Mouse (Mus musculus) liver, embryonic 12.5 days (tissue): ENCODE measurements around the gene Ing3. TPM values are rescaled to one million over a fixed set of nuclear protein-coding genes. Genes with fewer than 3 reads are reported as not detected.

Experiments used
- ATAC-seq: fragments of 200-750 bp; cut with Nextera tagmentation; 2 replicates; pipeline ENCODE4 v1.8.0; 2017; ENCODE audit warnings: moderate number of reproducible peaks, mild to moderate bottlenecking, moderate library complexity
- H3K27ac ChIP-seq: fragments of 300-500 bp; sonication (generic); 2 replicates; pipeline ENCODE4 v1.5.1; 2016; ENCODE audit warnings: mild to moderate bottlenecking
- H3K27me3 ChIP-seq: fragments of 300-500 bp; sonication (generic); replicated peaks from 2 replicates; pipeline ENCODE4 v1.6.1; 2016; ENCODE audit warnings: mild to moderate bottlenecking, moderate library complexity
- H3K36me3 ChIP-seq: fragments of 300-500 bp; sonication (generic); 2 replicates; pipeline ENCODE4 v1.6.1; 2016; ENCODE audit warnings: mild to moderate bottlenecking, moderate library complexity
- H3K4me1 ChIP-seq: fragments of 300-500 bp; sonication (generic); 2 replicates; pipeline ENCODE4 v1.6.1; 2016
- H3K4me2 ChIP-seq: fragments of 300-500 bp; sonication (generic); 2 replicates; pipeline ENCODE4 v1.6.1; 2016; ENCODE audit warnings: mild to moderate bottlenecking, moderate library complexity
- H3K4me3 ChIP-seq: fragments of 300-500 bp; sonication (generic); 2 replicates; pipeline ENCODE4 v1.5.1; 2016; ENCODE audit warnings: mild to moderate bottlenecking, moderate library complexity
- H3K9ac ChIP-seq: fragments of 300-500 bp; sonication (generic); 2 replicates; pipeline ENCODE4 v1.6.1; 2016; ENCODE audit warnings: mild to moderate bottlenecking, moderate library complexity
- H3K9me3 ChIP-seq: fragments of 300-500 bp; sonication (generic); replicated peaks from 2 replicates; pipeline ENCODE4 v1.6.1; 2016; ENCODE audit warnings: mild to moderate bottlenecking, moderate library complexity
- WGBS: fragments of 180-500 bp; shearing (Covaris S2); methylation state at CpG from one replicate; pipeline ENCODE4 v1.1.7; 2016; ENCODE audit not compliant: insufficient replicate concordance; 5-methylcytosine and 5-hydroxymethylcytosine counted together
- polyA plus RNA-seq: library from polyadenylated mRNA; unstranded; fragments of >200 nt; fragmentation: Nextera tagmentation; extraction: Ambion mirVana; gene quantifications from 2 replicates; pipeline ENCODE4 v1.2.1, GENCODE M21; 2016

The Ing3 gene
- polyA plus RNA-seq, 1 experiment from 2014 or later = 24.9 TPM

DNA sequence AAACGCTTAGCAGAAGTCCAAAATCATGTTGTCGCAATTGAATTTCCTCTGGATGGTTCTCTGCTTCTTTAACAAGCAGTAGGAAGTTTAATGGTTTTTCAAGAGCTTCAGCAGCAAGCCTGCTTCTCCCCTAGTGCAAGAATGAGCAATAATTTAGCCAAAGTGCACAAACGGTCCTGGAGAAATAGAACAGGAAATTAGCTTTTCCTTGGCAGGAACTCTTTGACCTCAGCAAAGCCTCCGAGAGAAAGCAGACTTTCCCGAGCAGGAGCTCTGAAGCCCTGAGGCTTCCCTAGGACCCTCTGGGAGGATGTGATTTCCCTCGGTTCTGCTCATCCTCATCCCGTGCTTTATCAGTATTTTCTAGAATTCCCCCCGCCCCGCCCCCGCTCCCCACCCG, 49.7 kb downstream of the Ing3 start:
- Histone ChIP-seq H3K27ac (no peak overlapping the region), H3K4me2 (no peak overlapping the region)

DNA sequence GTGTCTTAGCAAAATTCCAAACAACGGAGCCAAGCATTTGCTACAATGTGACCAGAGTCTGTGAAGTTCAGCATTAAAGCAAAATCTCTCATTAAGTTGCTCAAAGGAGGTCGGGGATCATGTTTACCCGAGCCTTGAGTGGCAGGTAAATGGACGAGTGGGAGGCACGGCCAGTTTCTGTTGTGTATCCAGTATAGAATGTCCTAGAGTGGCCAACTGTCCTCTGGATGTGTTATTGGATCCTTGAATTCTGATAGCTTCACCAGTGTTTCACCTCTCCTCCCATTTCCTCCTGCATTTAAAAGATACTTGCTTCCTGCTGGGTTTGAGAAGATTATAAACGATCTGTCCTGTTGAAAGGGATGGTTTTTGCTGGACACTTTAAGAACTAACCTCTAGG, 50.7 kb downstream of the Ing3 start:
- no peaks in the 10 kb centered on the region for H3K9me3 ChIP-seq
- H3K36me3 ChIP-seq = no peaks in the 10 kb centered on the region
- H3K4me2 ChIP-seq = no peak overlapping the region
- 0 out of 2 replicates have a peak, but pooled peaks cover 4% of the 10 kb centered on the region for H3K27me3 ChIP-seq
- H3K9ac ChIP-seq = no peak overlapping the region
- peaks cover 28% of the 10 kb centered on the region for H3K4me1 ChIP-seq
- WGBS = 47% methylated on average over 6 of the region's 6 CpGs
- no peak overlapping the region for H3K27ac ChIP-seq
- 0 out of 2 replicates have a peak, but pooled peaks have one; percentile 42 for ATAC-seq
- no peak overlapping the region for H3K4me3 ChIP-seq

More for the DNA sequence above, 49.7 kb downstream of the Ing3 start:
- ATAC-seq = no peak
- peaks cover 28% of the 10 kb centered on the region for H3K4me1 ChIP-seq
- H3K27me3 ChIP-seq = 0 out of 2 replicates have a peak, but pooled peaks cover 4% of the 10 kb centered on the region
- 18% methylated on average over 11 of the region's 11 CpGs for WGBS
- no peaks in the 10 kb centered on the region for H3K9me3 ChIP-seq
- no peaks in the 10 kb centered on the region for H3K36me3 ChIP-seq
- no peak overlapping the region for H3K9ac ChIP-seq
- H3K4me3 ChIP-seq = no peak overlapping the region

DNA sequence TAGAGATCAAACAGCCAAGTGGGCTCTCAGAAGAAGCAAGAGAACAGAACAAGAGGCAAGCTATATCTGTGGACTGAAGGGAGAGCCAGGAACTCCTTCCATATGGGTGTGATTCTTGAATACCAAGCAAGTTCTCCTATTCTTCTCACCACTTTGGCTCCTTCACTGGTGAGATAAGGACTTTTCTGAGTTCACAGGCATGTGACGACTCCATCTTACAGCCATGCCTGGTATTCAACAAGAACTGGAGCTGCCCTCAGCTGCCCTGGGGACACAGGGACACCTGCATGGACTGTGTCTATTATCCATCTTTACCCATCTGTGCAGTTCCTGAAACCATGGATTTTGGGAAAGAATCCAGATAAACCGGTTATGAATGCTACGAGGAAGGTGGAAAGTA, 51.5 kb downstream of the Ing3 start:
- no peaks in the 10 kb centered on the region for H3K36me3 ChIP-seq
- peaks cover 28% of the 10 kb centered on the region for H3K4me1 ChIP-seq
- no peak overlapping the region for H3K27ac ChIP-seq
- no peak overlapping the region for H3K4me3 ChIP-seq
- no peak overlapping the region for H3K4me2 ChIP-seq
- H3K9me3 ChIP-seq = no peaks in the 10 kb centered on the region
- H3K9ac ChIP-seq = no peak overlapping the region
- 61% methylated on average over 3 of the region's 3 CpGs for WGBS
- no peak for ATAC-seq
- 0 out of 2 replicates have a peak, but pooled peaks cover 4% of the 10 kb centered on the region for H3K27me3 ChIP-seq

DNA sequence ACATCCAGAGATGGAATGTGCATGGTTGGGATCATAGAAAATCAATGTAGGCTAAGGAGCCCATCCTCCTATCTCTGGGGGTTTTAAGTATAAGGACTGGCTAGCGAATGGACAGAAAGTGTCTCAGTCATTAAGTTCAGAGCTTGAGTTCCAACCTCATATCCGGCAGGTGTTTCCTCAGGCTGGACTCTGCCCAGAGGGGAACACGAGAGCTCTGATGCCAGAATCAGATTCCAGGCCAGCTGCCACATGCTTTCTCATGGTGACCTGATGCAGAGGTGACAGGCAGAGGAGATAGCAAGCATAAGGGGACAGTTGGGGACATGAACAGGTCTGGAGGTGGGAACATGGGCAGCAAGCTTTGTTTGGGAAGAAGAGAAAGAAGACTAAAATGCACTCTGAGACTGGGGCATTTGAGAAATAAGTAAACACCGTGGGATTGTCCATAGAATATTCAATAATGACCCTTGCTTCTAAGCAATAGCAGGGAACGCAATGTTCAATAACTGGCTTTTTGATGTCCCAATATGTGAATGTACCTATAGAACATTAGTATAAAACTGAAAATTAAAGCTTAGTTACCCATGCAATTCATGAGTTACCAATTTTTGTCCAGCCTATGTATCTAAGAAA, 52.0 kb downstream of the Ing3 start:
- peaks cover 28% of the 10 kb centered on the region for H3K4me1 ChIP-seq
- no peak overlapping the region for H3K9ac ChIP-seq
- no peaks in the 10 kb centered on the region for H3K9me3 ChIP-seq
- ATAC-seq = no peak
- no peaks in the 10 kb centered on the region for H3K36me3 ChIP-seq
- 56% methylated on average over 5 of the region's 5 CpGs for WGBS
- H3K27me3 ChIP-seq = 0 out of 2 replicates have a peak, but pooled peaks cover 4% of the 10 kb centered on the region
- H3K27ac ChIP-seq = no peak overlapping the region
- no peak overlapping the region for H3K4me2 ChIP-seq
- H3K4me3 ChIP-seq = no peak overlapping the region

DNA sequence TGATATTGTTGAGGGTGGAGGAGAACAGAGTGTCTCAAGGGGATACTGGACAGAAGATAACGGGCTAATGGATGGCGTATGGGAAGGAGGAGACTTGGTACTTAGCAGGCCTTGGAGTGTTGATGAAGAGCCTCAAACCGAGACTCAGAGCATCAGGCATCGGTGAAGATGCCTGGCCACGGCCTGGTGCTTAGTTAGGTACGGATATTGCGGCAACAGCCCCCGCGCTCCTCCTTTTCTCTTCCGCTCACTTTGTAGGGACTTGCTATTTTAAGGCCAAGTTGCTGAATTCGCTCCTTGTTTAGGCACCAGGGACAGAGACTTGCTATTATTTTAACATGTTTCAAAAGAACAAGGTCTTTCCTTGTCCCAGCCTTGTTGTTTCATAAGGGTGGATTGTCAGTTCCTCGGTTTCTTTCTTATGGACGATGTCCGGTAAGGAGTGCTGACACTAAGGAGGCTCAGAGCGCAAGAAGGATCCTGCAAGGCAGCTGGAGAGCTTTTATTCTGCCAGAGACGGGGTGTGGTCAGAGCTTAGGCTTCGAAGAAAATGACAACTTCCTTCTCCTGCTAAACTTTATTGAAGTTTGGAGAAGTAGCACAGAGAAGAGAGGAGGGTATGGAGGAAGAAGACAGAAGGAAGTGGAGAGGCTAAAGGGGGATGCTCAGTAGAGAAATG, 53.3 kb downstream of the Ing3 start:
- H3K27me3 ChIP-seq = 0 out of 2 replicates have a peak, but pooled peaks cover 4% of the 10 kb centered on the region
- H3K36me3 ChIP-seq = no peaks in the 10 kb centered on the region
- H3K9ac ChIP-seq = no peak overlapping the region
- H3K27ac ChIP-seq = no peak overlapping the region
- no peaks in the 10 kb centered on the region for H3K9me3 ChIP-seq
- no peak overlapping the region for H3K4me2 ChIP-seq
- H3K4me1 ChIP-seq = peaks cover 28% of the 10 kb centered on the region
- 48% methylated on average over 17 of the region's 17 CpGs for WGBS
- ATAC-seq = no peak
- no peak overlapping the region for H3K4me3 ChIP-seq

DNA sequence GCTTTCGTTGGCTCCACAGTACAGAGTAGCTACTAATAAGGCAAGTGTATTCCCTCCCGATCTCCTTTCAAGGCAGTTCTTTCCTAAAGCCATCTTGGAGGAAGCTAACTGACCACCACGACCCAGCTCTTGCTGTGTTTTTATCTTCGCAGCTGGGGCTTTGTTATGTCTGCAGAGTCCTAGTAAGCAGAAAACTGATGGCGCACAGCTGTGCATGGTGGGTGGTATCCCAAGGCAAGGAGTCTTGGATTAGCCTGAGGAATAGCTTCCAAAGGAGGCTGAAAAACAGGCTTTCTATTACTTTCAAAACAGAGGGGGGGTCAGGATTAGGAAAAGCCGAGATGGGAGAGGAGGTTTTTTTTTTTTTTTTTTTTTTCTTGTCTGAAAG, 53.8 kb downstream of the Ing3 start:
- Histone ChIP-seq H3K9me3 (no peaks in the 10 kb centered on the region), H3K4me1 (peaks cover 28% of the 10 kb centered on the region), H3K36me3 (no peaks in the 10 kb centered on the region), H3K27ac (no peak overlapping the region), H3K27me3 (0 out of 2 replicates have a peak, but pooled peaks cover 4% of the 10 kb centered on the region), H3K9ac (no peak overlapping the region), H3K4me3 (no peak overlapping the region), H3K4me2 (no peak overlapping the region)
- ATAC-seq = no peak
- WGBS = 26% methylated on average over 6 of the region's 6 CpGs

DNA sequence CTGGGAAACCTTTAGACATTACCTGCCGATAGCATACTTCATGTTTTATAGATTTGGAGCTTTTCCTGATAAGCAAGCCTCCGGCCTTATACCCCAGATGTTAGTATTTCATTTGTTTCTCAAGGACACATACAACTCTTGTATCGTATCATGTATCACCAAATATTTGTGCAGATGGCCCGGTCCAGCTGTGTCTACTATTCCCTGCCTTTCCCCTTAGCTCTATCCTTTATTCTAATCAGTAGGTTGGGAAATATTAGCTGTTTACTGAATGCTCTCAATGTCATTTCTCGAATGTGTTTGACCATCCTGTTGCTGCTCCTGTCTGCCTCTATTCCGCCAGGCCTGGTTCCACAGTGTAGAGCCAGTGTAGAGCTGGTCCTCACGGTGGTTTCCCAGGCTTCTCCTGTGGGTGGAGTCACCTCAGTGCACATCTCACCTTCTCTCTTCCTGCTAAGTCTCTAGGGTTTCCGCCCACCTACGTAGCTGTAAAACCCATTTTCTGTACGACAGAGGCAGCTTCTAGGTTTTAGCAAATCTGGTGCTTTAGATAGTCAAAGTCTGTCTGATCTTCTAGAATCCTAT, 54.7 kb downstream of the Ing3 start:
- ATAC-seq = no peak
- H3K9ac ChIP-seq = no peak overlapping the region
- 0 out of 2 replicates have a peak, but pooled peaks cover 4% of the 10 kb centered on the region for H3K27me3 ChIP-seq
- no peaks in the 10 kb centered on the region for H3K9me3 ChIP-seq
- H3K4me2 ChIP-seq = no peak overlapping the region
- H3K36me3 ChIP-seq = no peaks in the 10 kb centered on the region
- 66% methylated on average over 10 of the region's 10 CpGs for WGBS
- H3K4me3 ChIP-seq = no peak overlapping the region
- peaks cover 23% of the 10 kb centered on the region for H3K4me1 ChIP-seq
- no peak overlapping the region for H3K27ac ChIP-seq

DNA sequence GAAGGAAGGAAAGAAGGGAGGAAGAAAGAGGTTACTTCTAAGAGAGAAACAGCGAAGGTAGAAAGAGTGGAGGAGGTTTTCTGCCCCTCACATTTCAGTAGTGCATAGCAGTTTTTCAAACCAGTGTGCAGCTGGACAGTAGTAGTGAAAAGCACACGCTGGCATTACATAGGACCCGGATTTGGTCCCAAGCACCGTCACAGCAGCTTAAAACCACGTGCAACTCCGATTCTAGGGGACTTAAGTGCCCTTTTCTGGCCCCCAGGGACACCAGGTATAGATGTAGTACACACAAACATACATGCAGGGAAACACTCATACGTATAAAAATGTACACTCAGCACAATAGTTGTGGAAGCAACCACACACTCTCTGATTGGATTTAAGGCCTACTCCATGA, 59.0 kb downstream of the Ing3 start:
- no peak overlapping the region for H3K27ac ChIP-seq
- no peaks in the 10 kb centered on the region for H3K9me3 ChIP-seq
- H3K4me2 ChIP-seq = no peak overlapping the region
- H3K27me3 ChIP-seq = no peaks in the 10 kb centered on the region
- ATAC-seq = no peak
- WGBS = 69% methylated on average over 7 of the region's 7 CpGs
- H3K4me3 ChIP-seq = no peak overlapping the region
- no peak overlapping the region for H3K9ac ChIP-seq
- H3K4me1 ChIP-seq = peaks cover 6% of the 10 kb centered on the region; the same call in 1 of the 2 replicates
- H3K36me3 ChIP-seq = no peaks in the 10 kb centered on the region

DNA sequence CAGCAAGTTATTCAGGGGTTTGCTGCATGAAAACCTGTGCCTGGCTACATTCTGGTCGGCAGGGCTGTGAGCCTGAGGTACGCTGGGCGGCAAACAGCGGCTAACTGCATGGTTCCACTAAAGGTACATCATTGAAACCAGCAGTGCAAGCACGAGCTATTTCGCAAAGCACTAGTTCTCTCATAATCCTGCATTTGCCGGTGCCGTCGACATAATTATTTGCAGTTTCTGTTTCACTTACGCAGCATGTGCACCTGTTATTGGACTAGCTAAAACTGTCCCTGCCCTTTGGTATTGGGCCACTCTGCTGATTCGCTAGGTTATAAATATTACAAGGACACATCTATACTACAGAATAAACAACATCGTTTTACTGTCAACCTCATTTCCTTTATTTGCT, 60.9 kb downstream of the Ing3 start:
- Histone ChIP-seq H3K36me3 (no peaks in the 10 kb centered on the region), H3K27me3 (no peaks in the 10 kb centered on the region), H3K4me2 (no peak overlapping the region), H3K27ac (no peak overlapping the region), H3K9me3 (no peaks in the 10 kb centered on the region), H3K9ac (no peak overlapping the region), H3K4me1 (peaks cover 6% of the 10 kb centered on the region; the same call in 1 of the 2 replicates), H3K4me3 (no peak overlapping the region)
- ATAC-seq = no peak
- WGBS = 81% methylated on average over 12 of the region's 12 CpGs

DNA sequence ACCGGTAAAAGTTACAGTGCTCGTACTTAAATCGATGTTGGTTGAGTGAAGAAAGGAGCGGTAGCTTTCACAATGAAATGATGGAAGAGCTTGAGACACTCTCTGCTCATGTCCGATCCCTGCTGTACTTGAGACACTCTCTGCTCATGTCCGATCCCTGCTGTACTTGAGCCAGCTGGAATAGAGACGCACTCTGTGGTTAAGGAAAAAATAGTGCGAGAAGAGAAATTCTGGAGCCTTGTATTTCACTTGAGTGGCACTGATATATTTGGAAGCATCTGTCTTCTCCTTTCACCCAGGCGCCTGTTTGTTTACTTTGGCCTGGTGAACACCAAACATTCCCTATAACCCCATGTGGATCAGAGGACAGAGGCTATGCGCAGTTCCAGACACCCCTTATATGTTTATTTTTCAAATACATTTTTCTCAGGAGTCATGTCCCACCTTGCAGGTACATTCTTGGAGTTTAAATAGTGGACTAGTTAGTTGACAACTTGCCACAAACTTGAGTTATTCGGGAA, 61.5 kb downstream of the Ing3 start:
- ATAC-seq = no peak
- WGBS = 80% methylated on average over 11 of the region's 11 CpGs

DNA sequence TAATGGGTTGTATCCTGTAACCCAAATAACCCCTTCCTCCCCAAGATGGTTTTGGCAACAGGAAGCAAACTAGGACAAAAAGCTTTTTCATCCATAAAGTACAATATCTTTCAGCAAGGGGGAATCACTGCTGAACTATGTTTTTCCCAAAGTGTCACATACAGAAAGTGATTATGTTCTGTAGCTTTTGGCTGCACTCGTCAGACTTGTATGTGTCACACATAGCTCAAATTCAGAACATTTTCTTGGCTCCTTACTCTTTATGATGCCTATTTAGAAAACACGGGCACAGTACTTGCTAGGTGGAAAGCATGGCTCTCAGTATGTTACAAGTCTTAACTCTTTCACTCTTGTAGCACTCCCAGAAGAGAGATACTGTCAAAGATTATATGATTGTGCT, 62.2 kb downstream of the Ing3 start:
- H3K9ac ChIP-seq = no peak overlapping the region
- no peaks in the 10 kb centered on the region for H3K27me3 ChIP-seq
- no peak for ATAC-seq
- H3K27ac ChIP-seq = no peak overlapping the region
- 63% methylated on average over 2 of the region's 2 CpGs for WGBS
- H3K9me3 ChIP-seq = no peaks in the 10 kb centered on the region
- H3K36me3 ChIP-seq = no peaks in the 10 kb centered on the region
- no peak overlapping the region for H3K4me3 ChIP-seq
- peaks cover 6% of the 10 kb centered on the region; the same call in 1 of the 2 replicates for H3K4me1 ChIP-seq
- no peak overlapping the region for H3K4me2 ChIP-seq

More for the DNA sequence above, 61.5 kb downstream of the Ing3 start:
- Histone ChIP-seq H3K4me3 (no peak overlapping the region), H3K36me3 (no peaks in the 10 kb centered on the region), H3K4me2 (no peak overlapping the region), H3K4me1 (peaks cover 6% of the 10 kb centered on the region; the same call in 1 of the 2 replicates), H3K27ac (no peak overlapping the region), H3K27me3 (no peaks in the 10 kb centered on the region), H3K9ac (no peak overlapping the region), H3K9me3 (no peaks in the 10 kb centered on the region)

DNA sequence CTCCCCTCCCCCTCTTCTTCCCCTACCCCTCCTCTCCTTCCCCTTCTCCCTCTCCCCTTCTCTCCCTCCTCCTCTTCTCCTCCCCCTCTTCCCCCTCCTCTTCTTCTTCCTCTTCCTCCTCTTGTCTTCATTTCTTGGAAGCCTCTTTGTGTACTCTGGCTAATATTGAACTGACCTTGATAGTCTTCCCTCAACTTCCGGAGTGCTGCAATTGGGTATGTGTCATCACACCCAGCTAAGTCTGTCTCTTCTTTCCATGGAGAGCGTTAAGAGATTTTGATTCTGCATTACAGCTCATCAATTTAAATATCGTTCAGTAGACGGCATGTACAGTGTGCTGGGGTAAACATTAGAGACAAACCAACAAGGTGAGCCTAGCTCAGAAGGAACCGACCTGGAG, 62.7 kb downstream of the Ing3 start:
- H3K27ac ChIP-seq = no peak overlapping the region
- 56% methylated on average over 5 of the region's 5 CpGs for whole genome bisulfite sequencing

More for the DNA sequence above, 62.7 kb downstream of the Ing3 start:
- no peak overlapping the region for H3K4me3 ChIP-seq
- H3K4me1 ChIP-seq = peaks cover 6% of the 10 kb centered on the region; the same call in 1 of the 2 replicates
- no peaks in the 10 kb centered on the region for H3K36me3 ChIP-seq
- no peaks in the 10 kb centered on the region for H3K27me3 ChIP-seq
- H3K4me2 ChIP-seq = no peak overlapping the region
- no peak overlapping the region for H3K9ac ChIP-seq
- no peaks in the 10 kb centered on the region for H3K9me3 ChIP-seq
- no peak for ATAC-seq
